Mouse (Mus musculus) heart, embryonic 13.5 days (tissue): ENCODE measurements around the gene Vamp3. TPM values are rescaled to one million over a fixed set of nuclear protein-coding genes. Genes with fewer than 3 reads are reported as not detected.
A peak's percentile ranks its signal among the peaks of the same experiment; 100 is the strongest.
"Not testable (repeated sequence)": the region's sequence is repeated elsewhere in the genome, so short reads cannot be mapped to it uniquely, and the experiment has no call there.

Experiments used
- ATAC-seq: fragments of 200-750 bp; cut with Nextera tagmentation; 2 replicates; pipeline ENCODE4 v1.8.0; 2017; ENCODE audit warnings: moderate TSS enrichment; ENCODE audit not compliant: insufficient number of reproducible peaks, low FRiP score, low TSS enrichment; ENCODE audit errors: extremely low read depth
- H3K27ac ChIP-seq: fragments of 300-500 bp; sonication (generic); replicated peaks from 2 replicates; pipeline ENCODE4 v1.5.1; 2015; ENCODE audit warnings: moderate library complexity, mild to moderate bottlenecking, inconsistent platforms
- H3K27me3 ChIP-seq: fragments of 300-500 bp; sonication (generic); replicated peaks from 2 replicates; pipeline ENCODE4 v1.6.1; 2015; ENCODE audit warnings: mild to moderate bottlenecking, inconsistent platforms
- H3K36me3 ChIP-seq: fragments of 300-500 bp; sonication (generic); 2 replicates; pipeline ENCODE4 v1.6.1; 2015; ENCODE audit warnings: mild to moderate bottlenecking, inconsistent platforms
- H3K4me1 ChIP-seq: fragments of 300-500 bp; sonication (generic); 2 replicates; pipeline ENCODE4 v1.6.1; 2015; ENCODE audit warnings: inconsistent platforms
- H3K4me2 ChIP-seq: fragments of 300-500 bp; sonication (generic); 2 replicates; pipeline ENCODE4 v1.6.1; 2015; ENCODE audit warnings: inconsistent platforms, mild to moderate bottlenecking, moderate library complexity
- H3K4me3 ChIP-seq: fragments of 300-500 bp; sonication (generic); 2 replicates; pipeline ENCODE4 v1.5.1; 2015; ENCODE audit warnings: moderate library complexity, mild to moderate bottlenecking, inconsistent platforms
- H3K9ac ChIP-seq: fragments of 300-500 bp; sonication (generic); 2 replicates; pipeline ENCODE4 v1.6.1; 2015; ENCODE audit warnings: inconsistent platforms, mild to moderate bottlenecking, moderate library complexity
- H3K9me3 ChIP-seq: fragments of 300-500 bp; sonication (generic); 2 replicates; pipeline ENCODE4 v1.6.1; 2016; ENCODE audit warnings: inconsistent platforms
- WGBS: fragments of 180-500 bp; shearing (Covaris S2); methylation state at CpG from one replicate; pipeline ENCODE4 v1.1.7; 2015; ENCODE audit warnings: mixed read lengths; 5-methylcytosine and 5-hydroxymethylcytosine counted together
- polyA plus RNA-seq: library from polyadenylated mRNA; unstranded; fragments of >200 nt; fragmentation: Nextera tagmentation; extraction: Ambion mirVana; gene quantifications from 2 replicates; pipeline ENCODE4 v1.2.1, GENCODE M21; 2015

Vamp3 gene
- polyA plus RNA-seq, 1 experiment from 2014 or later = 97.0 TPM

GRCm38 (mm10) chr4:151044944-151045570 is 12.7 kb downstream of the Vamp3 start:
- Histone ChIP-seq H3K9me3 (no peaks in the 10 kb centered on the region), H3K4me3 (peak overlapping the region; percentile 71), H3K4me2 (peak overlapping the region; percentile 99), H3K27ac (0 out of 2 replicates have a peak overlapping the region, but pooled peaks have one; percentile 20), H3K9ac (peak overlapping the region; percentile 73), H3K27me3 (no peaks in the 10 kb centered on the region), H3K4me1 (peaks cover 23% of the 10 kb centered on the region), H3K36me3 (peaks cover 42% of the 10 kb centered on the region)
- ATAC-seq = no peak
- 3% methylated on average over 21 of the region's 21 CpGs for WGBS

DNA sequence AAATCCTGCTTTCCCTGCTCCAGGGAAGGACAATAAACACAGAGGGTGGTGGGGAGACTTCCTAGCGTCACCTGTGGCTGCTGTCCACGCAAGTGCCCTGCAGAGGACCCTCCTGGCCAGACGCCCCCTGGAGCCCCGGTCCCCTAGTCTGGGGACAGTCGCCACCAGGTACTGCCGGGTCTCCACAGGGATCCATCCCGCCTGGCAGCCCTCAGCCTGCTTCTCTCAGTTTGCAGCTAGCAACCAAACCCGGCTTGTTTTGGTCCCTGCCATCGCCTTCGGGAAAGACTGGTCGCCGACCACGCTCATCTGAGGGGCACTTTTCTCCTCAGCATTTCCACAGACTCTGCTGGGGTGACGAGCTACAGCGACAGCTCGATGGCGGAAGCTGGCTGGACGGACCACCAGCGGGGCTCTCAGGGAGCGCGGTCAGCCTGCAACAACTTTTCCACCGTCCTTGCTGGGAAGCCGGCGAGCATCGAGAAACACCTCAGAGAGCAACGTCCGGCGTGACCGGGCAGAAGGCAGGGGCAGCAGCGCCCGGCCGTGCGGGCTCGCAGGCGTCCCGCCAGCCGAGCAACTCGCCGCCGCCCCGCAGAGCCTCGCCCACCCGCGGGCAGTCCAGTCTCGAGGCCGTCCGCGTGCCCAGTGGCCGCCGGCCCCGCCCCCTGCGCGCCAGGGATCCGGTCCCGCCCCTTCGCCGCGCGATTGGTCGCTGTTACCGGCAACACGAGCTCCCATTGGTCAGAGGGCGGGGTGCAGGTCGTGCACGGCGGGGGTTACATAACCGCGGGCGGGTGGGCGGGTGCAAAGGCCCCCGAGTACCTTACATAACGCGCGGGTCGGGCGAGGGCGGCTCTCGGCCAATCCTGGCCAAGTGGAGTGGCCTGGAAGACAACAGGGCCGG is 13.5 kb downstream of the Vamp3 start, which contains the start of gene Per3:
TSS of gene Per3 (minus strand) at position 629 of the 907 bp plus-strand sequence.
- H3K36me3 ChIP-seq = peaks cover 36% of the 10 kb centered on the region
- no peaks in the 10 kb centered on the region for H3K9me3 ChIP-seq
- H3K4me3 ChIP-seq = peak within 1 kb of the TSS; percentile 71
- peak within 1 kb of the TSS; percentile 75 for H3K27ac ChIP-seq
- H3K4me2 ChIP-seq = peak within 1 kb of the TSS; percentile 99
- WGBS = under 1% methylated on average over 68 of the region's 79 CpGs
- peaks cover 23% of the 10 kb centered on the region for H3K4me1 ChIP-seq
- ATAC-seq = peak; percentile 99
- H3K9ac ChIP-seq = peak within 1 kb of the TSS; percentile 89
- no peaks in the 10 kb centered on the region for H3K27me3 ChIP-seq

- 48% methylated on average over 5 of the region's 5 CpGs for WGBS
- Histone ChIP-seq H3K27ac (no peak overlapping the region), H3K27me3 (no peaks in the 10 kb centered on the region), H3K9me3 (no peaks in the 10 kb centered on the region), H3K4me1 (peaks cover 23% of the 10 kb centered on the region), H3K36me3 (peaks cover 32% of the 10 kb centered on the region), H3K9ac (peak overlapping the region; percentile 89), H3K4me2 (peak overlapping the region; percentile 99), H3K4me3 (peak overlapping the region; percentile 71)
- no peak for ATAC-seq
These were observed 14.5 kb downstream of the Vamp3 start for GRCm38 (mm10) chr4:151043281-151043680.

- no peak for ATAC-seq
- Histone ChIP-seq H3K36me3 (peaks cover 27% of the 10 kb centered on the region), H3K9ac (peak overlapping the region; percentile 55; the same call in 1 of the 2 replicates), H3K4me1 (peaks cover 23% of the 10 kb centered on the region), H3K4me2 (peak overlapping the region; percentile 35), H3K9me3 (no peaks in the 10 kb centered on the region), H3K4me3 (no peak overlapping the region), H3K27ac (no peak overlapping the region), H3K27me3 (no peaks in the 10 kb centered on the region)
- WGBS = 63% methylated on average over 5 of the region's 5 CpGs
These were observed 16.3 kb downstream of the Vamp3 start for GRCm38 (mm10) chr4:151041506-151041905.

GRCm38 (mm10) chr4:151037800-151038199 is 20.0 kb downstream of the Vamp3 start:
- Histone ChIP-seq H3K4me3 (no peak overlapping the region), H3K9me3 (no peaks in the 10 kb centered on the region), H3K9ac (no peak overlapping the region), H3K4me1 (peaks cover 5% of the 10 kb centered on the region), H3K27me3 (no peaks in the 10 kb centered on the region), H3K27ac (no peak overlapping the region), H3K36me3 (peaks cover 28% of the 10 kb centered on the region), H3K4me2 (no peak overlapping the region)
- 81% methylated on average over 11 of the region's 11 CpGs for WGBS
- ATAC-seq = no peak

DNA sequence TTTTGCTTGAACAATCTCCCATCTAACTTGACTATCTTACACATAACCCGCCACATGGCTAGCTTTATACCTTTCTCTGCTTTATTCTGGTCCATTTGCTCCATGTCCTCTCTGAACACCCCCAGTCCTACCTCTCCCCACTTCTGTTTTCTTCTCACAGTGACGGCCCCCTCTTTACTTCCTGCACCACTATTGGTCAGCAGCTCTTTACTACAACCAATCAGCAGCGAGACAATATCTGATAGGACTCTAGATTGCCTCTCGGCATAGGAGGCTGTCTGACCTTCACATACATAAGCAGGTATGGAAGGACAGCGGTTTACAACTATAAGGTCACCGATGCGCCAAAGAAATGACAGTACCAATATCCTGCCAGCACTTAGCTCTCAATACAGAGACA is 21.2 kb downstream of the Vamp3 start:
- H3K9me3 ChIP-seq = no peaks in the 10 kb centered on the region
- ATAC-seq = no peak
- no peaks in the 10 kb centered on the region for H3K27me3 ChIP-seq
- no peak overlapping the region for H3K9ac ChIP-seq
- no peak overlapping the region for H3K27ac ChIP-seq
- no peak overlapping the region for H3K4me2 ChIP-seq
- H3K36me3 ChIP-seq = peaks cover 34% of the 10 kb centered on the region
- peaks cover under 1% of the 10 kb centered on the region for H3K4me1 ChIP-seq
- no peak overlapping the region for H3K4me3 ChIP-seq
- WGBS = 76% methylated on average over 7 of the region's 7 CpGs

- ATAC-seq = no peak
- no peaks in the 10 kb centered on the region for H3K9me3 ChIP-seq
- peaks cover 5% of the 10 kb centered on the region for H3K4me1 ChIP-seq
- H3K4me2 ChIP-seq = no peak overlapping the region
- H3K36me3 ChIP-seq = peaks cover 38% of the 10 kb centered on the region
- no peak overlapping the region for H3K4me3 ChIP-seq
- no peaks in the 10 kb centered on the region for H3K27me3 ChIP-seq
- H3K27ac ChIP-seq = no peak overlapping the region
- no peak overlapping the region for H3K9ac ChIP-seq
- 42% methylated on average over 6 of the region's 6 CpGs for WGBS
These were observed 30.8 kb downstream of the Vamp3 start for GRCm38 (mm10) chr4:151027001-151027400.

- Histone ChIP-seq H3K27ac (no peak overlapping the region), H3K9me3 (no peaks in the 10 kb centered on the region), H3K9ac (no peak overlapping the region), H3K27me3 (no peaks in the 10 kb centered on the region), H3K36me3 (peaks cover 38% of the 10 kb centered on the region), H3K4me2 (no peak overlapping the region), H3K4me3 (no peak overlapping the region), H3K4me1 (peaks cover 12% of the 10 kb centered on the region)
- WGBS = 33% methylated on average over 9 of the region's 9 CpGs
- no peak for ATAC-seq
These were observed 33.6 kb downstream of the Vamp3 start for GRCm38 (mm10) chr4:151024152-151024551.

- Histone ChIP-seq H3K36me3 (peaks cover 44% of the 10 kb centered on the region), H3K4me1 (peaks cover 12% of the 10 kb centered on the region)
- not testable (repeated sequence) for H3K9me3 ChIP-seq, H3K4me3 ChIP-seq, H3K4me2 ChIP-seq, H3K27ac ChIP-seq, H3K27me3 ChIP-seq, ATAC-seq, H3K9ac ChIP-seq
- 86% methylated on average over 1 of the region's 1 CpGs for WGBS
These were observed 40.4 kb downstream of the Vamp3 start for GRCm38 (mm10) chr4:151017356-151017755.

DNA sequence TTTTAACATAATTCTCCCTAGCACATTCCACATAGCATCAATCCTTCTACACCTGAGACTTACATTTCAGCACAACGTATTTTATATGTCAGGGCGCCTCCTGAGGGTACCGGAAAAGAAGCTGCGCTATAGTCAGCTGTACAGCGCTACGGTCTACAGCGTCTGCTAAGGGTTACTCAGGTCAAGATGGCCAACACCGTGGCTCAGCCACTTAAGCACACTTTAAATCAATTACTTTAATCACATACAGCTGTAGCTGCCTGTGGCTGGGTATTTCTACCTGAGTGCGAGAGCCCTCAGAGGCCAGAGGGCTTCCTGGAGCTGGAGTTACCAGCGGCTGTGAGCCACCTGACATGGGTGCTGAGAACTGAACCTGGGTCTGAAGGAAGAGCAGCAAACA is 41.8 kb downstream of the Vamp3 start:
- no peak for ATAC-seq
- H3K36me3 ChIP-seq = peaks cover 39% of the 10 kb centered on the region
- WGBS = 86% methylated on average over 10 of the region's 10 CpGs

GRCm38 (mm10) chr4:151010316-151010715 is 47.4 kb downstream of the Vamp3 start:
- no peak overlapping the region for H3K4me3 ChIP-seq
- WGBS = 86% methylated on average over 7 of the region's 7 CpGs
- no peaks in the 10 kb centered on the region for H3K27me3 ChIP-seq
- no peak for ATAC-seq
- no peak overlapping the region for H3K9ac ChIP-seq
- peaks cover 6% of the 10 kb centered on the region; the same call in 1 of the 2 replicates for H3K4me1 ChIP-seq
- peaks cover 47% of the 10 kb centered on the region for H3K36me3 ChIP-seq
- no peak overlapping the region for H3K27ac ChIP-seq
- H3K9me3 ChIP-seq = no peaks in the 10 kb centered on the region
- no peak overlapping the region for H3K4me2 ChIP-seq

More for the DNA sequence above, 41.8 kb downstream of the Vamp3 start:
- Histone ChIP-seq H3K27me3 (no peaks in the 10 kb centered on the region), H3K9ac (no peak overlapping the region), H3K4me3 (no peak overlapping the region), H3K4me2 (no peak overlapping the region), H3K4me1 (peaks cover 14% of the 10 kb centered on the region), H3K27ac (no peak overlapping the region), H3K9me3 (no peaks in the 10 kb centered on the region)
